Mouse (Mus musculus): Measurements from ENCODE around the gene Slc25a38. TPM values are rescaled to one million over a fixed set of nuclear protein-coding genes. Genes with fewer than 3 reads are reported as not detected.
A peak's percentile ranks its signal among the peaks of the same experiment; 100 is the strongest.

Gene Slc25a38
- polyA plus RNA-seq, 1 experiment from 2014 or later, result 43.6 TPM

GRCm38 (mm10) chr9:120129276-120129675, 19.1 kb downstream of the Slc25a38 start:
- H3K4me1 ChIP-seq (ENCODE audit: control insufficient read depth, insufficient read depth, low read length), result peaks cover 16% of the 10 kb centered on the region
- H3K9ac ChIP-seq (ENCODE audit: low read depth, low read length), result peak overlapping the region; percentile 99; the same call in 1 of the 2 replicates
- H3K4me2 ChIP-seq (ENCODE audit: low read length), result peak overlapping the region; percentile 94; the same call in 1 of the 2 replicates
- H3K36me3 ChIP-seq (ENCODE audit: control insufficient read depth, insufficient read depth, low read length), result peaks cover 21% of the 10 kb centered on the region; the same call in 1 of the 2 replicates
- no peak overlapping the region for H3K27ac ChIP-seq (ENCODE audit: low read length)
- H3K9me3 ChIP-seq (replicated peaks; ENCODE audit: control insufficient read depth, low read length, poor library complexity, severe bottlenecking), result no peaks in the 10 kb centered on the region
- WGBS, result 78% methylated on average over 10 of the region's 10 CpGs
- H3K4me3 ChIP-seq (ENCODE audit: low read depth, low read length), result no peak overlapping the region
- no peak for ATAC-seq
- H3K27me3 ChIP-seq (ENCODE audit: control insufficient read depth, insufficient read depth, low read depth, low read length), result no peaks in the 10 kb centered on the region

DNA sequence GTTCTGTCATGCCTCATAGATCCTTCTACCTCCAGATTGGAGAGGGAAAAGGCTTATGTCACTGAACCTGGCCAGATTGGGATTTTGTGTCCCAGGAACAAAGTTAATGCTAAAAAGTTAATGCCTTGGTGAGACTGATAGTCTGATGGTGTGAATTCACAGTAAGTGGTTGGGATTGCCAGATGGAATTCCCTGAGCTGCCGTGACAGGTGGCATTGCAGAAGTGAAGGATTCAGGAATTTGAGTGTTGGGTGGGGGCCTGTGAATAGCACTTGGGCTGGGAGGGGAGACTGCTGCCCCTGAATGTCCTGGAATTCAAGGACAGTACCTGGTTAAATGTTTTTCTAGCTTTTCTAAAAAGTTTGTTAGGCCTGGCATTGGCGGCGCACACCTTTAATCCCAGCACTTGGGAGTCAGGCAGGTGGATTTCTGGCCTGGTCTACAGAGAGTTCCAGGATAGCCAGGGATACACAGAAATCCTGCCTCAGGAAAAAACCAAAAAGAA, 21.7 kb downstream of the Slc25a38 start:
- ATAC-seq, result no peak
- no peak overlapping the region for H3K4me2 ChIP-seq (ENCODE audit: low read length)
- no peak overlapping the region for H3K9ac ChIP-seq (ENCODE audit: low read depth, low read length)
- peaks cover 21% of the 10 kb centered on the region; the same call in 1 of the 2 replicates for H3K36me3 ChIP-seq (ENCODE audit: control insufficient read depth, insufficient read depth, low read length)
- H3K4me3 ChIP-seq (ENCODE audit: low read depth, low read length), result no peak overlapping the region
- no peaks in the 10 kb centered on the region for H3K9me3 ChIP-seq (replicated peaks; ENCODE audit: control insufficient read depth, low read length, poor library complexity, severe bottlenecking)
- H3K4me1 ChIP-seq (ENCODE audit: control insufficient read depth, insufficient read depth, low read length), result peaks cover 16% of the 10 kb centered on the region
- no peaks in the 10 kb centered on the region for H3K27me3 ChIP-seq (ENCODE audit: control insufficient read depth, insufficient read depth, low read depth, low read length)
- 88% methylated on average over 3 of the region's 3 CpGs for WGBS
- H3K27ac ChIP-seq (ENCODE audit: low read length), result no peak overlapping the region

- no peak overlapping the region for H3K27ac ChIP-seq (ENCODE audit: low read length)
- 45% methylated on average over 8 of the region's 8 CpGs for WGBS
- H3K9me3 ChIP-seq (replicated peaks; ENCODE audit: control insufficient read depth, low read length, poor library complexity, severe bottlenecking), result no peaks in the 10 kb centered on the region
- ATAC-seq, result no peak
- no peaks in the 10 kb centered on the region for H3K27me3 ChIP-seq (ENCODE audit: control insufficient read depth, insufficient read depth, low read depth, low read length)
- H3K9ac ChIP-seq (ENCODE audit: low read depth, low read length), result no peak overlapping the region
- peaks cover 14% of the 10 kb centered on the region for H3K4me1 ChIP-seq (ENCODE audit: control insufficient read depth, insufficient read depth, low read length)
- H3K4me2 ChIP-seq (ENCODE audit: low read length), result no peak overlapping the region
- H3K4me3 ChIP-seq (ENCODE audit: low read depth, low read length), result no peak overlapping the region
- peaks cover 21% of the 10 kb centered on the region; the same call in 1 of the 2 replicates for H3K36me3 ChIP-seq (ENCODE audit: control insufficient read depth, insufficient read depth, low read length)
These were observed 23.0 kb downstream of the Slc25a38 start for GRCm38 (mm10) chr9:120132980-120133754.

DNA sequence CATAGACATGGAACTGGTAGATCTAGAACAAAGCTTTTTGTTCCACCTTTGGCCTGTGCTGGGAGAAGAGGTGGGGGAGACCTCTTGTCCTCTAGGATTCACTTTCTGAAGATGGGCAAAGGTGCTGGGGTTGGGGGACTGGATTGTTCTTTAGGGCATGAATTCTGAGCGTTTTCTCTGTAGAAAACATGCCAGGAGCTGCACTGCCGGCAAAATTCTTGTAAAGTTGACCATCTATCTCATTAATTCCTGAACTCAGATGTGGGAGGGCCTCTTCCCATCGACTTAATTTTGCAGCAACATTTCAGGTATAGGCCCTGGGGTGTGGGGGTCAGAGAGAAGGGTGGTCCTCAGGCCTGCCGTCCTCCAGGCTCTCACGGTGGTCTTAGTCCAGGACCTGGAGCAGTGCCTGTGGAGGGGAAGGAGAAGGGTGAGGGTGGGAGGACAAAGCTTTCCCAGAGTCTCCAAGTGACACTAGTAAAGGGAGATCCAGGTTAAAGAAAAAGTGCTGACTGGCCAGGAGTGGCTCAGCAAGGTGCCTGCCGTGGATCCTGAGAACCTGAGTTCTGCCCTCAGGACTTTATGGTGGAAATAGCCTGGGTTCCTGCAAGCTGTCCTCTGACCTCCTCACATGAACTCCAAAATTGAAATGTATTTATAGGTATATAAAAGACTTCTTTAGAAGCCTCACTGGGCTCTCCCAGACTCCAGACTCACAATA, 23.7 kb downstream of the Slc25a38 start:
- ATAC-seq, result no peak
- Histone ChIP-seq H3K27me3 (ENCODE audit: control insufficient read depth, insufficient read depth, low read depth, low read length) (no peaks in the 10 kb centered on the region), H3K4me2 (ENCODE audit: low read length) (no peak overlapping the region), H3K36me3 (ENCODE audit: control insufficient read depth, insufficient read depth, low read length) (peaks cover 21% of the 10 kb centered on the region; the same call in 1 of the 2 replicates), H3K9ac (ENCODE audit: low read depth, low read length) (no peak overlapping the region), H3K4me1 (ENCODE audit: control insufficient read depth, insufficient read depth, low read length) (peaks cover 6% of the 10 kb centered on the region), H3K9me3 (replicated peaks; ENCODE audit: control insufficient read depth, low read length, poor library complexity, severe bottlenecking) (no peaks in the 10 kb centered on the region), H3K27ac (ENCODE audit: low read length) (no peak overlapping the region), H3K4me3 (ENCODE audit: low read depth, low read length) (no peak overlapping the region)
- 59% methylated on average over 6 of the region's 6 CpGs for WGBS

- Histone ChIP-seq H3K4me3 (ENCODE audit: low read depth, low read length) (no peak overlapping the region), H3K4me2 (ENCODE audit: low read length) (no peak overlapping the region), H3K9ac (ENCODE audit: low read depth, low read length) (0 out of 2 replicates have a peak overlapping the region, but pooled peaks have one; percentile 14), H3K27me3 (ENCODE audit: control insufficient read depth, insufficient read depth, low read depth, low read length) (no peaks in the 10 kb centered on the region), H3K27ac (ENCODE audit: low read length) (no peak overlapping the region), H3K36me3 (ENCODE audit: control insufficient read depth, insufficient read depth, low read length) (peaks cover 21% of the 10 kb centered on the region; the same call in 1 of the 2 replicates), H3K9me3 (replicated peaks; ENCODE audit: control insufficient read depth, low read length, poor library complexity, severe bottlenecking) (no peaks in the 10 kb centered on the region), H3K4me1 (ENCODE audit: control insufficient read depth, insufficient read depth, low read length) (no peaks in the 10 kb centered on the region)
- 83% methylated on average over 13 of the region's 13 CpGs for WGBS
- no peak for ATAC-seq
These were observed 24.5 kb downstream of the Slc25a38 start for GRCm38 (mm10) chr9:120134529-120135160.

GRCm38 (mm10) chr9:120135454-120135853, 25.3 kb downstream of the Slc25a38 start:
- ATAC-seq, result no peak
- H3K9me3 ChIP-seq (replicated peaks; ENCODE audit: control insufficient read depth, low read length, poor library complexity, severe bottlenecking), result no peaks in the 10 kb centered on the region
- 88% methylated on average over 11 of the region's 11 CpGs for WGBS
- no peak overlapping the region for H3K9ac ChIP-seq (ENCODE audit: low read depth, low read length)
- H3K27me3 ChIP-seq (ENCODE audit: control insufficient read depth, insufficient read depth, low read depth, low read length), result no peaks in the 10 kb centered on the region
- peaks cover 21% of the 10 kb centered on the region; the same call in 1 of the 2 replicates for H3K36me3 ChIP-seq (ENCODE audit: control insufficient read depth, insufficient read depth, low read length)
- H3K4me1 ChIP-seq (ENCODE audit: control insufficient read depth, insufficient read depth, low read length), result no peaks in the 10 kb centered on the region
- H3K4me2 ChIP-seq (ENCODE audit: low read length), result no peak overlapping the region
- H3K27ac ChIP-seq (ENCODE audit: low read length), result no peak overlapping the region
- no peak overlapping the region for H3K4me3 ChIP-seq (ENCODE audit: low read depth, low read length)

- H3K4me3 ChIP-seq (ENCODE audit: low read depth, low read length), result no peak overlapping the region
- no peaks in the 10 kb centered on the region for H3K36me3 ChIP-seq (ENCODE audit: control insufficient read depth, insufficient read depth, low read length)
- peak; percentile 77; the same call in 1 of the 2 replicates for ATAC-seq
- H3K27me3 ChIP-seq (ENCODE audit: control insufficient read depth, insufficient read depth, low read depth, low read length), result no peaks in the 10 kb centered on the region
- no peak overlapping the region for H3K9ac ChIP-seq (ENCODE audit: low read depth, low read length)
- H3K27ac ChIP-seq (ENCODE audit: low read length), result no peak overlapping the region
- H3K4me2 ChIP-seq (ENCODE audit: low read length), result no peak overlapping the region
- no peaks in the 10 kb centered on the region for H3K9me3 ChIP-seq (replicated peaks; ENCODE audit: control insufficient read depth, low read length, poor library complexity, severe bottlenecking)
- WGBS, result 9% methylated on average over 4 of the region's 4 CpGs
- no peaks in the 10 kb centered on the region for H3K4me1 ChIP-seq (ENCODE audit: control insufficient read depth, insufficient read depth, low read length)
These were observed 30.5 kb downstream of the Slc25a38 start for GRCm38 (mm10) chr9:120140652-120141051.

- Histone ChIP-seq H3K4me2 (ENCODE audit: low read length) (no peak overlapping the region), H3K4me3 (ENCODE audit: low read depth, low read length) (no peak overlapping the region), H3K9ac (ENCODE audit: low read depth, low read length) (no peak overlapping the region), H3K4me1 (ENCODE audit: control insufficient read depth, insufficient read depth, low read length) (no peaks in the 10 kb centered on the region), H3K36me3 (ENCODE audit: control insufficient read depth, insufficient read depth, low read length) (no peaks in the 10 kb centered on the region), H3K27ac (ENCODE audit: low read length) (no peak overlapping the region), H3K9me3 (replicated peaks; ENCODE audit: control insufficient read depth, low read length, poor library complexity, severe bottlenecking) (no peaks in the 10 kb centered on the region), H3K27me3 (ENCODE audit: control insufficient read depth, insufficient read depth, low read depth, low read length) (no peaks in the 10 kb centered on the region)
- WGBS, result 89% methylated on average over 13 of the region's 13 CpGs
- no peak for ATAC-seq
These were observed 34.3 kb downstream of the Slc25a38 start for GRCm38 (mm10) chr9:120144474-120144873.
